Mouse (Mus musculus) myocyte (in vitro differentiated cells): ENCODE measurements around the gene Arhgap31.

Experiments used
- E2F4 ChIP-seq: IDR thresholded peaks from one replicate; pipeline ENCODE4 v1.6.1; 2011; ENCODE audit warnings: mild to moderate bottlenecking, control low read depth, moderate library complexity; ENCODE audit not compliant: insufficient read depth
- MYOD1 ChIP-seq, 3 experiments: IDR thresholded peaks; one replicate each; pipeline ENCODE4 v1.6.1; 2011; ENCODE audit warnings: control low read depth in 2 of 3, low read depth in 2 of 3, mild to moderate bottlenecking in 2 of 3, moderate library complexity in 1 of 3; ENCODE audit not compliant: insufficient read length in 2 of 3, control insufficient read depth in 1 of 3
- POLR2A ChIP-seq: IDR thresholded peaks from one replicate; pipeline ENCODE4 v1.6.1; 2011; ENCODE audit warnings: low read depth, mild to moderate bottlenecking, control low read depth, moderate library complexity; ENCODE audit not compliant: insufficient read length
- USF1 ChIP-seq: IDR thresholded peaks from one replicate; pipeline ENCODE4 v1.6.1; 2011; ENCODE audit warnings: low read depth, mild to moderate bottlenecking, control low read depth, moderate library complexity

DNA sequence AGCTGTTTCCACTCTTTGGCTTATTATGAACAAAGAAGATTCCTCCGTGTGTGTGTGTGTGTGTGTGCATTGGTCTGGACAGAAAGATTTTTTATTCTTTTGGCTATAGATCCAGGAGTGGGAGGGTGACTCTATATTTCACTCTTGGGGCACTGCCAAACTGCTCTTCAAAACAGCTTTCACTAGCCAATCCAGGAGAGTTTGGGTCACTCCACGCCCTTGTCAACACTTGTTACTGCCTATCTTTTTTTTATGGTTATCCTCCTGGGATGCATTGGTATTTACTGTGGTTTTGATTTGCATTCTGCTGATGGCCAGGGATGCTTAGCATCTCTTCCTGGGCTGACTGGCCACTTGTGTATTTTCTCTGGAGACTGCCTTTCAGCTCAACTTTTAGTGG is 68.6 kb downstream of the Arhgap31 start:
- no peak for TF ChIP-seq POLR2A
- TF ChIP-seq USF1, result no peak
- TF ChIP-seq MYOD1 (IDR thresholded peaks at IDR 0.05; ENCODE audit: control insufficient read depth in 1 of 3, insufficient read length in 2 of 3, low read depth in 2 of 3), result peak in 2 of 3 experiments; percentile 60 to 73
- TF ChIP-seq E2F4, result no peak
